Mouse (Mus musculus) lung, postnatal 10 days (tissue): ENCODE data around the gene Rbm38.

Experiments used
- DNase-seq: peaks from one replicate; pipeline ENCODE4 v3.0.0; 2021

The Rbm38 gene

GRCm38 (mm10) chr2:173061443-173062351 is 41.4 kb downstream of the Rbm38 start:
- no peak for DNase-seq

- DNase-seq: no peak
Observed at GRCm38 (mm10) chr2:173063219-173063618, 42.9 kb downstream of the Rbm38 start.

- no peak for DNase-seq
Observed at GRCm38 (mm10) chr2:173064864-173065263, 44.6 kb downstream of the Rbm38 start.

GRCm38 (mm10) chr2:173072948-173073347 is 52.6 kb downstream of the Rbm38 start:
- DNase-seq: no peak

- no peak for DNase-seq
Observed at GRCm38 (mm10) chr2:173073666-173074065, 53.4 kb downstream of the Rbm38 start.

GRCm38 (mm10) chr2:173076921-173077320 is 56.6 kb downstream of the Rbm38 start:
- DNase-seq: no peak

- DNase-seq: no peak
Observed at GRCm38 (mm10) chr2:173079766-173080549, 59.7 kb downstream of the Rbm38 start.

GRCm38 (mm10) chr2:173080785-173081241 is 60.5 kb downstream of the Rbm38 start:
- peak; percentile 89 for DNase-seq

- DNase-seq: no peak
Observed at GRCm38 (mm10) chr2:173082706-173083105, 62.4 kb downstream of the Rbm38 start.

- DNase-seq: no peak
Observed at GRCm38 (mm10) chr2:173083106-173083505, 62.8 kb downstream of the Rbm38 start.

- peak; percentile 73 for DNase-seq
Observed at GRCm38 (mm10) chr2:173083712-173084475, 63.6 kb downstream of the Rbm38 start.
